Comparison of ENCODE assay signal across 25 mouse cellular contexts in genomic region chr6:114742209-114743003, GRCm38 (mm10).
DNase-seq lines count a peak whose midpoint lies in the region; ATAC-seq and TF ChIP-seq lines count a peak whose summit lies in the region.
"Had no signal": no experiment of that assay in that cellular context is flagged by ENCODE, and none has a peak within 500 bp of the region (broad histone marks: within the 10 kb centered on the region; RNA-seq: fewer than 3 reads in every experiment).

No protein-coding gene starts in this region.

- peak overlapping the region; percentile 10; the same call in 1 of the 2 replicates for H3K9ac ChIP-seq in CH12.LX (ENCODE audit: insufficient read depth, low read depth)
- H3K9ac ChIP-seq: liver, embryonic 15.5 days; midbrain, embryonic 13.5 days; neural tube, embryonic 13.5 days had no signal

- TF ChIP-seq POLR2A in CH12.LX (IDR thresholded peaks at IDR 0.05; ENCODE audit: low read depth, low read length) = peak; percentile 18; the same call in 1 of the 2 replicates

- no peaks in the 10 kb centered on the region for H3K27me3 ChIP-seq in CH12.LX (replicated peaks)
- H3K27me3 ChIP-seq: midbrain, embryonic 13.5 days; neural tube, embryonic 13.5 days; Patski had no signal

- no peak overlapping the region for H3K4me3 ChIP-seq in CH12.LX (replicated peaks in 1 of 3; ENCODE audit: low read depth in 2 of 3, low read length in 2 of 3, poor library complexity in 1 of 3)
- H3K4me3 ChIP-seq: embryonic facial prominence, embryonic 10.5 days; heart, embryonic 10.5 days; hindbrain, embryonic 10.5 days; liver, embryonic 15.5 days; midbrain, embryonic 13.5 days; myocyte; neural tube, embryonic 13.5 days had no signal

- in situ Hi-C loops in CH12.LX (cut with MboI; ENCODE audit: low pct_ligation_motif_present, low pct_unique_long_range_greater_than_20kb, low sequenced_read_pairs) = no loop called here

- TF ChIP-seq CTCF in CH12.LX (conservative IDR thresholded peaks at IDR 0.05 in 1 of 2, IDR thresholded peaks at IDR 0.05 in 1 of 2; ENCODE audit: low read depth in 2 of 2, low read length in 2 of 2) = no peak

- intact Hi-C loops in left cerebral cortex, postnatal 4 days (cut with DNase I) = no loop called here

- TF ChIP-seq RAD21 in CH12.LX (IDR thresholded peaks at IDR 0.05; ENCODE audit: low read depth, low read length) = no peak; the same call in none of the 2 replicates

- H3K4me1 ChIP-seq in CH12.LX (ENCODE audit: control insufficient read depth in 1 of 2, insufficient read depth in 2 of 2) = peaks cover 14 to 44% of the 10 kb centered on the region in 2 experiments
- H3K4me1 ChIP-seq: liver, embryonic 15.5 days had no signal

- peak overlapping the region; percentile 36 for H3K27ac ChIP-seq in CH12.LX (ENCODE audit: insufficient read depth, low read depth)
- H3K27ac ChIP-seq: embryonic facial prominence, embryonic 10.5 days; heart, embryonic 10.5 days; hindbrain, embryonic 10.5 days; liver, embryonic 15.5 days; midbrain, embryonic 13.5 days; neural tube, embryonic 13.5 days had no signal

- no peaks in the 10 kb centered on the region for H3K79me2 ChIP-seq in CH12.LX (replicated peaks; ENCODE audit: control insufficient read depth, extremely low read depth, insufficient read depth, poor library complexity, severe bottlenecking)

- ATAC-seq in common myeloid progenitor, adult 5-6 weeks (replicated peaks; ENCODE audit: low read depth, poor library complexity, severe bottlenecking) = peak; percentile 50
- ATAC-seq: forebrain, embryonic 16.5 days; hindbrain, embryonic 16.5 days; intestine, embryonic 16.5 days; midbrain, embryonic 13.5 days; Patski had no signal

- dilution Hi-C loops in CH12.LX (cut with MboI; ENCODE audit: extremely low pct_ligation_motif_present, extremely low pct_unique_long_range_greater_than_20kb, low sequenced_read_pairs) = no loop called here

- H3K9me3 ChIP-seq in CH12.LX (replicated peaks; ENCODE audit: low read length) = no peaks in the 10 kb centered on the region
- H3K9me3 ChIP-seq: G1E; heart, embryonic 10.5 days; hindbrain, embryonic 10.5 days; liver, embryonic 15.5 days had no signal

- H3K4me2 ChIP-seq in CH12.LX (ENCODE audit: insufficient read depth, low read depth, poor library complexity, severe bottlenecking) = peak overlapping the region; percentile 31; the same call in 1 of the 2 replicates
- H3K4me2 ChIP-seq: liver, embryonic 15.5 days; midbrain, embryonic 13.5 days; neural tube, embryonic 13.5 days had no signal

- DNase-seq in layer of hippocampus, adult 9-11 months = peak; percentile 63
- DNase-seq in layer of hippocampus, adult 11-12 months (ENCODE audit: low spot score) = no peak
- DNase-seq in CH12.LX (ENCODE audit: extremely low read depth) = peak; percentile 52
- peak; percentile 11 to 18 for DNase-seq in monocyte, adult 2 months (ENCODE audit: low read depth in 1 of 2, low spot score in 2 of 2)
- DNase-seq in left cerebral cortex, postnatal 4 days = no peak
- no peak for DNase-seq in adrenal gland, postnatal 25 days
- DNase-seq: cerebellum, adult 9-10 months; gastrocnemius, postnatal 36 days; kidney, adult 9 months; kidney, postnatal 25 days; right cerebral cortex, postnatal 4 days; thymus, postnatal 14 days had no signal

- TF ChIP-seq EP300 in CH12.LX (IDR thresholded peaks at IDR 0.05; ENCODE audit: low read length) = peak; percentile 61

- H3K36me3 ChIP-seq in CH12.LX (replicated peaks in 1 of 2; ENCODE audit: control insufficient read depth in 1 of 2, insufficient read depth in 1 of 2, low read length in 1 of 2) = peaks cover 3 to 13% of the 10 kb centered on the region in 2 experiments
- H3K36me3 ChIP-seq: heart, embryonic 10.5 days; liver, embryonic 15.5 days had no signal

TF ChIP-seq in CH12.LX, 34 proteins besides CTCF, POLR2A, EP300 and RAD21:
- TF ChIP-seq ZKSCAN1 (IDR thresholded peaks at IDR 0.05; ENCODE audit: borderline replicate concordance, low read depth, low read length) = no peak
- TF ChIP-seq IRF4 (IDR thresholded peaks at IDR 0.05; ENCODE audit: low read depth, low read length) = peak; percentile 72; the same call in 1 of the 2 replicates
- TF ChIP-seq MYC (IDR thresholded peaks at IDR 0.05; ENCODE audit: low read depth, low read length) = 0 out of 2 replicates have a peak, but pooled peaks have one; percentile 26
- peak; percentile 28 for TF ChIP-seq HCFC1 (IDR thresholded peaks at IDR 0.05; ENCODE audit: low read depth, low read length)
- no peak for TF ChIP-seq USF1 (IDR thresholded peaks at IDR 0.05; ENCODE audit: low read depth, low read length)
- no peak for TF ChIP-seq MEF2A (IDR thresholded peaks at IDR 0.05; ENCODE audit: borderline replicate concordance, low read depth, low read length)
- peak; percentile 69 for TF ChIP-seq ELF1 (IDR thresholded peaks at IDR 0.05; ENCODE audit: low read depth, low read length)
- peak; percentile 73; the same call in 1 of the 2 replicates for TF ChIP-seq UBTF (IDR thresholded peaks at IDR 0.05; ENCODE audit: low read depth, low read length)
- no peak for TF ChIP-seq ETS1 (conservative IDR thresholded peaks at IDR 0.05; ENCODE audit: low read depth, low read length)
- TF ChIP-seq SIN3A (IDR thresholded peaks at IDR 0.05; ENCODE audit: low read length) = 0 out of 2 replicates have a peak, but pooled peaks have one; percentile 44
- TF ChIP-seq MAX (IDR thresholded peaks at IDR 0.05; ENCODE audit: low read length) = peak; percentile 54
- TF ChIP-seq TCF12 (IDR thresholded peaks at IDR 0.05; ENCODE audit: low read depth, low read length) = peak; percentile 67

Comparison
In these comparisons a context has a peak if more than half of its experiments do, and no peak if none do; other contexts are left out.
1. DNase-seq: peak in layer of hippocampus, adult 9-11 months (single experiment), CH12.LX (single experiment) and monocyte, adult 2 months (2 of 2); none in layer of hippocampus, adult 11-12 months (single experiment), left cerebral cortex, postnatal 4 days (single experiment) and adrenal gland, postnatal 25 days (single experiment).